Mouse (Mus musculus): ENCODE results near the gene 1700013F07Rik. TPM values are rescaled to one million over a fixed set of nuclear protein-coding genes. Genes with fewer than 3 reads are reported as not detected.
A peak's percentile ranks its signal among the peaks of the same experiment; 100 is the strongest.

Gene 1700013F07Rik
- polyA plus RNA-seq, 1 experiment = not detected

- H3K27ac ChIP-seq (ENCODE audit: control insufficient read depth, insufficient read depth, low read depth, low read length, poor library complexity) = no peak overlapping the region
- 30% methylated on average over 18 of the region's 18 CpGs for WGBS
- TF ChIP-seq POLR2A (IDR thresholded peaks at IDR 0.05; ENCODE audit: borderline replicate concordance, control insufficient read depth, low read depth, low read length) (no peak), CTCF (IDR thresholded peaks at IDR 0.05; ENCODE audit: control insufficient read depth, insufficient read depth, low read length) (no peak)
- H3K4me1 ChIP-seq (ENCODE audit: control insufficient read depth, insufficient read depth, low read length) = peaks cover 2% of the 10 kb centered on the region; the same call in 1 of the 2 replicates
- H3K4me3 ChIP-seq (replicated peaks; ENCODE audit: control insufficient read depth, low read depth, low read length) = peak overlapping the region; percentile 96
These were observed 38.5 kb downstream of the 1700013F07Rik start for GRCm38 (mm10) chr3:108572309-108573010.

DNA sequence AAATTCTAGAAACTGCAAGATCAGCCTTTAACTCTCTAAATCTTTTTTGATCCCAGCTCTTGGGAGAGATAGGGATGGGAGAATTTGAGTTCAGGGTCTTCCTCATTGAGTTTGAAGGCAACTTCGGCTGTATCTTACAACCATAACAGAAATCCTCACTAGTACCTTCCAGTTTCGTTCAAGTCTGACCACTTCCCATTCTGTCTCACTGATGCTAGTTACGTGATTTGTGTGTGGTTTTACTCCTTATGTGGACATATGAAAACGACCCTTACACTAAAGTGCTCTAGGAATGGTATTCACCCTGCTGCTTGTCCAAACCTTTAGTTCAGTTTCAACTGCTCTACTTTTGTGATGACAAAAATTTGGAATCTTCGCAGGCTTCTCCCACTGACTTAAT, 40.1 kb downstream of the 1700013F07Rik start:
- no peak overlapping the region for H3K4me3 ChIP-seq (replicated peaks; ENCODE audit: control insufficient read depth, low read depth, low read length)
- H3K27ac ChIP-seq (ENCODE audit: control insufficient read depth, insufficient read depth, low read depth, low read length, poor library complexity) = no peak overlapping the region
- no peak for TF ChIP-seq CTCF (IDR thresholded peaks at IDR 0.05; ENCODE audit: control insufficient read depth, insufficient read depth, low read length)
- no peak for TF ChIP-seq POLR2A (IDR thresholded peaks at IDR 0.05; ENCODE audit: borderline replicate concordance, control insufficient read depth, low read depth, low read length)
- H3K4me1 ChIP-seq (ENCODE audit: control insufficient read depth, insufficient read depth, low read length) = peaks cover 2% of the 10 kb centered on the region; the same call in 1 of the 2 replicates
- 31% methylated on average over 5 of the region's 5 CpGs for WGBS

GRCm38 (mm10) chr3:108584580-108584979, 50.6 kb downstream of the 1700013F07Rik start:
- WGBS = 58% methylated on average over 4 of the region's 4 CpGs
- no peak for TF ChIP-seq CTCF (IDR thresholded peaks at IDR 0.05; ENCODE audit: control insufficient read depth, insufficient read depth, low read length)
- TF ChIP-seq POLR2A (IDR thresholded peaks at IDR 0.05; ENCODE audit: borderline replicate concordance, control insufficient read depth, low read depth, low read length) = no peak
- Histone ChIP-seq H3K4me3 (replicated peaks; ENCODE audit: control insufficient read depth, low read depth, low read length) (no peak overlapping the region), H3K27ac (ENCODE audit: control insufficient read depth, insufficient read depth, low read depth, low read length, poor library complexity) (no peak overlapping the region), H3K4me1 (ENCODE audit: control insufficient read depth, insufficient read depth, low read length) (peaks cover 1% of the 10 kb centered on the region; the same call in 1 of the 2 replicates)

DNA sequence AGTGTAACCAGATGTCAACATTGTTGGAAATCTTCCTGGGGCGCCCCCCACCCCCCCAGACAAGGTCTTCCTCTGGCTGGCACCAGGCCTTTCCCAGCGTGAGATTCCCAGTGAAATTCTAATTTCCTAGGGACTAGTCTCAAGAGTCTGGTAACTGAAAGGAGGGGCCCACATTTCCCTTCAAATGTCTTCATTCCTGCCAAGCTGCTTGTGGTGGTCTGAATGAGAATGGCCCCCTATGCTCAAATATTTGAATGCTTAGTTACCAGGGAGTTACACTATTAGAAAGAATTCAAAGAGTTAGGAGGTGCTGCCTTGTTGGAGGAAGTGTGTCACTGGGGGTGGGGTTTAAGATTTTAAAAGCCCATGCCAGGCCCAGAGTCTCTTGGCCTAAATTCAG, 54.5 kb downstream of the 1700013F07Rik start:
- H3K27ac ChIP-seq (ENCODE audit: control insufficient read depth, insufficient read depth, low read depth, low read length, poor library complexity) = no peak overlapping the region
- no peak overlapping the region for H3K4me3 ChIP-seq (replicated peaks; ENCODE audit: control insufficient read depth, low read depth, low read length)
- 81% methylated on average over 2 of the region's 2 CpGs for WGBS
- H3K4me1 ChIP-seq (ENCODE audit: control insufficient read depth, insufficient read depth, low read length) = peaks cover 1% of the 10 kb centered on the region; the same call in 1 of the 2 replicates
- no peak for TF ChIP-seq POLR2A (IDR thresholded peaks at IDR 0.05; ENCODE audit: borderline replicate concordance, control insufficient read depth, low read depth, low read length)

DNA sequence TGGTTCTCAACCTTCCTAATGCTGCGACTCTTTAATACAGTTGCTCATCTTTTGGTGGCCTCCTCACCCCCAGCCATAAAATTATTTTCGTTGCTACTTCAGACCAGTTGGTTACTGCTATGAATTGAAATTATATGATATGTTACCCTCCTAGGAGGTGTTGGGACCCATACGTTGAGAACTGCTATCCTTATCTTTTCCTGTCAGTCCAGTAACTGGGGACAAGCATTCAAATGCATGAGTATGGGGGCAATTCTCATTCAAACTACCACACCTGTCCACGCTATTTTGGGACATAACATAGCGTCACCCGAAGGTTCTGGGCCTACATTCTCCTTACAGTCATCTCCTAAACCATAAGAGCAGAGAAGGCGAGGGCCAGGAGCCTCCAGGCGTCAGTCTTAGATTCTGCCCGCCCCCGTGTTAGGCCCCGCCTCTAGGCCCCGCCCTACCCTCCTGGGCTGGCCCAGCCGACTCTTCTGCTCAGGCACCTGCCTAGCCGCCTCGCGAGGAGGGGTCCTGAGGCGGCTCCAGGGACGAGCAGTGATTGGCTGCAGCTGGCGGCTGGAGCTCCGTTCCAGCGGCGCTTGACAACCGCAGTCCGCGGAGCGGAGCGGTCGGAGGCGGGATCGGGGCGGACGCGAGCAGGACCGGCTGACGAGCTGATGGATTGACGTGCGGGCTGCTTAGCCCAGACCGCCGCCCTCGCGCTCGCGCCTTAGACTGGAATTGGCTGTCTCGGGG, 57.0 kb downstream of the 1700013F07Rik start, which contains the start of gene Wdr47:
TSS of gene Wdr47 (plus strand) at position 494 of the 744 bp plus-strand sequence.
- peak within 1 kb of the TSS; percentile 77 for H3K27ac ChIP-seq (ENCODE audit: control insufficient read depth, insufficient read depth, low read depth, low read length, poor library complexity)
- 3% methylated on average over 44 of the region's 44 CpGs for WGBS
- H3K4me3 ChIP-seq (replicated peaks; ENCODE audit: control insufficient read depth, low read depth, low read length) = peak within 1 kb of the TSS; percentile 93
- TF ChIP-seq POLR2A (IDR thresholded peaks at IDR 0.05; ENCODE audit: borderline replicate concordance, control insufficient read depth, low read depth, low read length) (peak; percentile 73; the same call in 1 of the 2 replicates), CTCF (IDR thresholded peaks at IDR 0.05; ENCODE audit: control insufficient read depth, insufficient read depth, low read length) (no peak)
- no peaks in the 10 kb centered on the region for H3K4me1 ChIP-seq (ENCODE audit: control insufficient read depth, insufficient read depth, low read length)

DNA sequence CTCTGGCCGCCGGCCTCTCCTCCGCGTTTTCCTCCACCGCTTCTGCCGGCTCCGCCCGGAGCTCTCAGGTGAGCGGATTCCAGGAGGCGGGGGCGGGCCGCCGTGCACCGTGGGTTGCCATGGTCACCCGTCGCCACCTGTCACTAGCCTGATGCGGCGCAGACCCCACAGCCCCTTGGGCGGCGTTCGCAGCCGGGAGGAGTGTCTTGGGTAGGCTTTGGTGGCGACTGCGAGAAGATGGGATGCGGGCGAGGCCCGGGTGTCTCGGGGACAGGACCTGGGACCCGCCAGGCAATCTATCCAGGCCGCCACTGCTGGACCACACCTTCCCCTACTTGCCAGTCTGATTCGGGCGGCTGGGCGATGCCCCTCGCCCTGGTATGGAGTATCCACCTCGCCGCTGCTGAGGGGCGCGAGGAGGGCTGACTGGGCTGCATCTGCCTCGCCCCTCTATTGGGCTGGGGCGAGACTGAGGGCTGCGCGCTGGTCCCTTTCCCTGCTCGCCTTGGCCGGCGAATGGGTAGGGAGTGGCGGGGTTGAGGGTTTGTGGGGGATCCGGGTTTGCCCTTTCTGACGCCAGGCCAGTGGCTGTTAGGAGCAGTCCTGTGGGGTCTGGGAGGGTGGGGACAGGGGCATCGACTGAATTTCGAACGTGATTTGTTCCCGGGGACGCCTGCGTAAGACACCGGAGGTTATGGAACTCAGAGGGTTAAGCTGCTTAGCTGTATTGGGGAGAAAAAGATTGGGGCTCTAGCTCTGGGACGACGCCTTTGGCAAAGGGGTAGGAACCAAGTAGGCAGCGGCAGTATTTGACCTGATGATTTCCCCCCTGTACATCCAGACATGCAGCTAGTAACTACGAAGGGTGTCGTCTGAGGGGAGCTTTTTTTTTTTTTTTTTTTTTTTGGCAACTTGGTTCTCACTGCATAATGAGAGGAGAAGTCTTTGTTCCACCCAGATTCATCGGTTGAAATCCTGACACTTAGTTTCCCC, 57.9 kb downstream of the 1700013F07Rik start:
- Histone ChIP-seq H3K4me3 (replicated peaks; ENCODE audit: control insufficient read depth, low read depth, low read length) (peak overlapping the region; percentile 93), H3K4me1 (ENCODE audit: control insufficient read depth, insufficient read depth, low read length) (no peaks in the 10 kb centered on the region), H3K27ac (ENCODE audit: control insufficient read depth, insufficient read depth, low read depth, low read length, poor library complexity) (peak overlapping the region; percentile 77)
- TF ChIP-seq POLR2A (IDR thresholded peaks at IDR 0.05; ENCODE audit: borderline replicate concordance, control insufficient read depth, low read depth, low read length) (no peak), CTCF (IDR thresholded peaks at IDR 0.05; ENCODE audit: control insufficient read depth, insufficient read depth, low read length) (no peak)
- under 1% methylated on average over 61 of the region's 61 CpGs for WGBS

Other genes starting within 250 kb of the 1700013F07Rik start
- not detected in 2 replicates for gene Mybphl, start 169.2 kb upstream of the 1700013F07Rik start, polyA plus RNA-seq (2011; ENCODE audit: insufficient read depth, insufficient read length, low replicate concordance, missing spikeins)
- 15.9 and 43.2 TPM in 2 replicates for gene Psrc1, start 150.3 kb upstream of the 1700013F07Rik start, polyA plus RNA-seq (2011; ENCODE audit: insufficient read depth, insufficient read length, low replicate concordance, missing spikeins)
- 0.75 and 1.5 TPM in 2 replicates for gene Celsr2, start 118.6 kb upstream of the 1700013F07Rik start, polyA plus RNA-seq (2011; ENCODE audit: insufficient read depth, insufficient read length, low replicate concordance, missing spikeins)
- 43.5 and 69.1 TPM in 2 replicates for gene Sars, start 88.9 kb upstream of the 1700013F07Rik start, polyA plus RNA-seq (2011; ENCODE audit: insufficient read depth, insufficient read length, low replicate concordance, missing spikeins)
- not detected in 2 replicates for gene 5330417C22Rik, start 2.4 kb downstream of the 1700013F07Rik start, polyA plus RNA-seq (2011; ENCODE audit: insufficient read depth, insufficient read length, low replicate concordance, missing spikeins)
- gene Tmem167b, start 28.3 kb downstream of the 1700013F07Rik start, polyA plus RNA-seq (2011; ENCODE audit: insufficient read depth, insufficient read length, low replicate concordance, missing spikeins) = 17.3 and 20.8 TPM in 2 replicates
- gene Taf13, start 37.5 kb downstream of the 1700013F07Rik start, polyA plus RNA-seq (2011; ENCODE audit: insufficient read depth, insufficient read length, low replicate concordance, missing spikeins) = 9.1 and 14.8 TPM in 2 replicates
- gene Wdr47, start 57.1 kb downstream of the 1700013F07Rik start, polyA plus RNA-seq (2011; ENCODE audit: insufficient read depth, insufficient read length, low replicate concordance, missing spikeins) = 1.3 and 3.9 TPM in 2 replicates
- gene Clcc1, start 119.8 kb downstream of the 1700013F07Rik start, polyA plus RNA-seq (2011; ENCODE audit: insufficient read depth, insufficient read length, low replicate concordance, missing spikeins) = 8.8 and 14.3 TPM in 2 replicates
- gene Gpsm2, start 188.2 kb downstream of the 1700013F07Rik start, polyA plus RNA-seq (2011; ENCODE audit: insufficient read depth, insufficient read length, low replicate concordance, missing spikeins) = 20.9 and 26.1 TPM in 2 replicates
- gene Aknad1, start 205.5 kb downstream of the 1700013F07Rik start, polyA plus RNA-seq (2011; ENCODE audit: insufficient read depth, insufficient read length, low replicate concordance, missing spikeins) = 1.3 and 2.2 TPM in 2 replicates

All from bone marrow, adult 2 months (tissue).